In the genomic region with DNA sequence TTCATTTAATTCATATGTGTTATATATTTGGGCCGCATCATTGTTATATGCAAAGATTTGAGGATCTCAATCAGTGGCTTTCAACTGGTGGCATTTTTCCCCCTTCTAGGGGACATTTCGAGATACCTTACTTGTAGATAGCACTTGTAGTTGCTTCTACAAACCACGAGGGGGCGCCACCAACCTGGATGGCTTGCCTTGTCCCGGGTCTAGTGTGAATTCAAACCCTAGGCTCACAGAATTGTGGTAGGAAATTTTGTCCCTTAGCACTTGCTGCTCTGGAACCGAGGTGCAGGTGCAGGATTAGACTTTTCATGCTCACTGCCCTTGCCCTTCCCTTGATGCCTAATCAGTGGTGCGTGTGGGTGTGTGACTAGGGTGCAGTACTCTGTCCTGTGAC, we compare ENCODE assay signal across 8 mouse cellular contexts.
A peak's percentile ranks its signal among the peaks of the same experiment; 100 is the strongest.
DNase-seq lines count a peak whose midpoint lies in the region; ATAC-seq and TF ChIP-seq lines count a peak whose summit lies in the region.

No protein-coding gene starts in this region.

- no peaks in the 10 kb centered on the region for H3K4me1 ChIP-seq in kidney, embryonic 14.5 days (ENCODE audit: control insufficient read depth, insufficient read depth, low read length)
- no peaks in the 10 kb centered on the region for H3K4me1 ChIP-seq in liver, embryonic 14.5 days (replicated peaks; ENCODE audit: control insufficient read depth in 2 of 2, insufficient read depth in 2 of 2, low read length in 1 of 2)

- 18% methylated on average over 7 of the region's 7 CpGs for WGBS in kidney, embryonic 14.5 days
- WGBS in liver, embryonic 14.5 days (ENCODE audit: insufficient replicate concordance), result 18% methylated on average over 7 of the region's 7 CpGs

- H3K4me3 ChIP-seq in kidney, embryonic 14.5 days (ENCODE audit: low read length), result no peak overlapping the region
- no peak overlapping the region for H3K4me3 ChIP-seq in liver, embryonic 14.5 days (ENCODE audit: insufficient read depth in 1 of 2, low read depth in 2 of 2, low read length in 2 of 2)

- H3K4me2 ChIP-seq in kidney, embryonic 14.5 days (replicated peaks; ENCODE audit: low read depth, low read length), result no peak overlapping the region
- no peak overlapping the region for H3K4me2 ChIP-seq in liver, embryonic 14.5 days (ENCODE audit: low read depth)

- peak; percentile 62 for DNase-seq in kidney, adult 9 months
- no peak for DNase-seq in Patski (ENCODE audit: low read depth, low spot score)
- peak; percentile 84 to 92 for DNase-seq in cerebellum, postnatal 25 days
- peak; percentile 81 for DNase-seq in heart, postnatal 4 days
- DNase-seq in liver, embryonic 14.5 days (ENCODE audit: low read depth in 3 of 3, low spot score in 3 of 3), result no peak
- DNase-seq in right cerebral cortex, postnatal 10 days (ENCODE audit: low spot score in 2 of 2), result peak; percentile 67 to 86
- peak; percentile 55 to 66 for DNase-seq in urinary bladder, postnatal 36 days (ENCODE audit: low spot score in 2 of 2)

- no peaks in the 10 kb centered on the region; the same call in 1 of the 2 replicates for H3K9me3 ChIP-seq in kidney, embryonic 14.5 days (ENCODE audit: control insufficient read depth, low read length)
- H3K9me3 ChIP-seq in liver, embryonic 14.5 days (ENCODE audit: control insufficient read depth, low read length), result no peaks in the 10 kb centered on the region; the same call in 1 of the 2 replicates

- 0 out of 2 replicates have a peak, but pooled peaks cover 10% of the 10 kb centered on the region for H3K27me3 ChIP-seq in kidney, embryonic 14.5 days (ENCODE audit: control insufficient read depth, insufficient read depth, low read length)
- H3K27me3 ChIP-seq in Patski, result no peaks in the 10 kb centered on the region
- no peaks in the 10 kb centered on the region for H3K27me3 ChIP-seq in liver, embryonic 14.5 days (ENCODE audit: control insufficient read depth, insufficient read depth, low read length)

- H3K9ac ChIP-seq in kidney, embryonic 14.5 days (ENCODE audit: low read depth, low read length), result no peak overlapping the region
- H3K9ac ChIP-seq in liver, embryonic 14.5 days (replicated peaks), result no peak overlapping the region

- peak; percentile 88 for TF ChIP-seq CTCF in Patski (IDR thresholded peaks at IDR 0.05)
- peak; percentile 82 for TF ChIP-seq CTCF in liver, embryonic 14.5 days (IDR thresholded peaks at IDR 0.05; ENCODE audit: low read depth)

- CTCF ChIA-PET in Patski (lab: Charles Lee), result no interaction called here

- no peak for TF ChIP-seq EP300 in liver, embryonic 14.5 days (IDR thresholded peaks at IDR 0.05; ENCODE audit: low read depth)

- POLR2A ChIA-PET in Patski (lab: Charles Lee), result no interaction called here

- no peaks in the 10 kb centered on the region for H3K36me3 ChIP-seq in kidney, embryonic 14.5 days (ENCODE audit: control insufficient read depth, insufficient read depth, low read length)
- no peaks in the 10 kb centered on the region for H3K36me3 ChIP-seq in liver, embryonic 14.5 days (replicated peaks; ENCODE audit: control insufficient read depth, insufficient read depth, low read depth)

- ATAC-seq in kidney, embryonic 14.5 days (ENCODE audit: low FRiP score, low TSS enrichment), result no peak
- ATAC-seq in Patski, result no peak
- ATAC-seq in liver, embryonic 14.5 days (ENCODE audit: insufficient read depth), result no peak

- in situ Hi-C loops in Patski (cut with MboI; ENCODE audit: low pct_unique_long_range_greater_than_20kb), result loop anchor here (10.0 kb wide), 1 partner anchor 318 kb away; no protein-coding TSS in a partner anchor

- no peak overlapping the region for H3K27ac ChIP-seq in kidney, embryonic 14.5 days (ENCODE audit: low read depth, low read length)
- no peak overlapping the region for H3K27ac ChIP-seq in liver, embryonic 14.5 days

Comparison
In these comparisons a context has a peak if more than half of its experiments do, and no peak if none do; other contexts are left out.
1. DNase-seq: peak in kidney, adult 9 months (single experiment), cerebellum, postnatal 25 days (2 of 2), heart, postnatal 4 days (single experiment), right cerebral cortex, postnatal 10 days (2 of 2) and urinary bladder, postnatal 36 days (2 of 2); none in Patski (single experiment) and liver, embryonic 14.5 days (0 of 3).